Mouse (Mus musculus) adrenal gland, adult 2 months (tissue): ENCODE results near the gene Nsun3. TPM values are rescaled to one million over a fixed set of nuclear protein-coding genes. Genes with fewer than 3 reads are reported as not detected.

Source experiments
- DNase-seq: peaks from one replicate; pipeline ENCODE4 v3.0.0; 2021
- long read RNA-seq: library from polyadenylated mRNA; stranded (forward); transcript quantifications from one replicate; pipeline ENCODE4 v2.0.0, GENCODE M21; 2021
- polyA plus RNA-seq: library from polyadenylated mRNA; depleted of rRNA; stranded (reverse); fragments of >200 nt; gene quantifications from 2 replicates; pipeline ENCODE4 v1.2.3, GENCODE M21; 2012; rRNA removed
- total RNA-seq, 2 experiments: library from RNA; stranded (reverse); gene quantifications; 2 replicates each; pipeline ENCODE4 v1.2.3; 2021

The Nsun3 gene
- total RNA-seq: 10 to 100 TPM in 1 of 2 experiments, 1 to 10 TPM in 1; 8.7 to 14.2 TPM
- polyA plus RNA-seq: 3.9 and 4.3 TPM in 2 replicates
- long read RNA-seq, partial matches to known transcripts: 0 of 8 reads
- long read RNA-seq, other reads (novel, unspliced or antisense): 1 of 8 reads

GRCm38 (mm10) chr16:62786621-62787331 lies at the start of gene Nsun3:
TSS of gene Nsun3 (minus strand) at chr16:62786818.
- DNase-seq: peak; percentile 94

GRCm38 (mm10) chr16:62834016-62834735 lies 47.6 kb upstream of the Nsun3 start:
- DNase-seq: no peak

- peak; percentile 45 for DNase-seq
Observed at GRCm38 (mm10) chr16:62832481-62832880, 45.9 kb upstream of the Nsun3 start.

- no peak for DNase-seq
Observed at GRCm38 (mm10) chr16:62832027-62832426, 45.4 kb upstream of the Nsun3 start.

GRCm38 (mm10) chr16:62826156-62827001 lies 39.8 kb upstream of the Nsun3 start:
- no peak for DNase-seq

GRCm38 (mm10) chr16:62822472-62822871 lies 35.9 kb upstream of the Nsun3 start:
- DNase-seq: no peak

GRCm38 (mm10) chr16:62814491-62814890 lies 27.9 kb upstream of the Nsun3 start, which contains the start of gene Stx19:
TSS of gene Stx19 (plus strand) at chr16:62814676.
- no peak for DNase-seq

- DNase-seq: no peak
Observed at GRCm38 (mm10) chr16:62813790-62814189, 27.2 kb upstream of the Nsun3 start.

- DNase-seq: no peak
Observed at GRCm38 (mm10) chr16:62810855-62811254, 24.2 kb upstream of the Nsun3 start.

GRCm38 (mm10) chr16:62807249-62807979 lies 20.8 kb upstream of the Nsun3 start:
- DNase-seq: no peak

- DNase-seq: no peak
Observed at GRCm38 (mm10) chr16:62804621-62805020, 18.0 kb upstream of the Nsun3 start.

GRCm38 (mm10) chr16:62799839-62800238 lies 13.2 kb upstream of the Nsun3 start:
- DNase-seq: no peak

- DNase-seq: no peak
Observed at GRCm38 (mm10) chr16:62799426-62799825, 12.8 kb upstream of the Nsun3 start.

GRCm38 (mm10) chr16:62798808-62799207 lies 12.2 kb upstream of the Nsun3 start:
- no peak for DNase-seq

- DNase-seq: no peak
Observed at GRCm38 (mm10) chr16:62796608-62797007, 10.0 kb upstream of the Nsun3 start.

GRCm38 (mm10) chr16:62782229-62782628 lies 4.4 kb downstream of the Nsun3 start:
- peak; percentile 8 for DNase-seq

- DNase-seq: no peak
Observed at GRCm38 (mm10) chr16:62778282-62778681, 8.3 kb downstream of the Nsun3 start.

- no peak for DNase-seq
Observed at GRCm38 (mm10) chr16:62776034-62776433, 10.6 kb downstream of the Nsun3 start.

- no peak for DNase-seq
Observed at GRCm38 (mm10) chr16:62773462-62773861, 13.2 kb downstream of the Nsun3 start.

GRCm38 (mm10) chr16:62758340-62758739 lies 28.3 kb downstream of the Nsun3 start:
- peak; percentile 5 for DNase-seq

GRCm38 (mm10) chr16:62755307-62755706 lies 31.3 kb downstream of the Nsun3 start:
- DNase-seq: no peak
